Mouse (Mus musculus) lung, adult 2 months (tissue): ENCODE measurements at regions not wholly inside any gene's neighbourhood (a gene's known extent, or its start where the extent isn't known, plus 50 kb on each side); places are given as distances from the start of the nearest gene placed in this dataset.

Source experiments
- CTCF ChIP-seq: fragments of 200-500 bp; IDR thresholded peaks from 2 replicates; pipeline ENCODE4 v1.5.1; 2011; ENCODE audit warnings: mild to moderate bottlenecking, low read length, control low read depth; ENCODE audit not compliant: insufficient read depth
- POLR2A ChIP-seq: fragments of 200-500 bp; IDR thresholded peaks from 2 replicates; pipeline ENCODE4 v1.6.1; 2011; ENCODE audit warnings: low read depth, mild to moderate bottlenecking, control low read depth, low read length, borderline replicate concordance; ENCODE audit errors: extremely low read depth

GRCm38 (mm10) chr5:133070141-133070540 lies 527.0 kb upstream of the Auts2 start:
- no peak for TF ChIP-seq CTCF
- no peak for TF ChIP-seq POLR2A
